Mouse (Mus musculus) cerebellum, adult 18-20 months (tissue): Measurements from ENCODE around the gene Gan.
A peak's percentile ranks its signal among the peaks of the same experiment; 100 is the strongest.

Experiments used
- DNase-seq, 2 experiments: peaks; one replicate each; pipeline ENCODE4 v3.0.0; 2021

Gan gene

DNA sequence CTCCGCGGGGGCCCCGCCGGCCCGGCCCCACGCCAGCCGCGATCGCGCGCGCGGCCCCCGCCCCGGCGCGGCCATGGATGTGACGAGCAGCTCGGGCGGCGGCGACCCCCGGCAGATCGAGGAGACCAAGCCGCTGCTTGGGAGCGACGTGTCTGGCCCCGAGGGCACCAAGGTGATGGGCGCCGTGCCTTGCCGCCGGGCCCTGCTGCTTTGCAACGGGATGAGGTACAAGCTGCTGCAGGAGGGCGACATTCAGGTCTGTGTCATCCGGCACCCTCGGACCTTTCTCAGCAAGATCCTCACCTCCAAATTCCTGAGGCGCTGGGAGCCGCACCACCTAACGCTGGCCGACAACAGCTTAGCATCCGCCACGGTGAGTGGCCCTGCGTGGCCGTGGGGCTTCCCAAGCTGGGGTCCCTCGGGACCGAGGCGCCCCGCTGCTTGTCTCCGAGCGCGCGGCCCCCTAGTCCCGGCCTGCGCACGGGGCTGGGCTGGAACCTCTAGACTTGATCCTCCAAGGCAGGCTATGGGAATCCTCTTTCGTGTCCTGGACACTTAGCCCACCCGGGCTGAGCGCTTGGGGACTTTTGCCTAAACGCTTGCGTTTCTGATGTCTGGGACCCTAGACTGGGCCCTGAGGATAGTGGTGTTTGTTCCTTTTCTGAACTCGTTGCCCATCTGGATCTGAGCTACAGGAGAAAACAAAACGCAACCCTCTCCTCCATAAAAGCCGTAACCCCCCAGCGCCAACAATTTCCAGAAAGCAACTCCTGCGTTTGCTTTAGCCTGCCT, 99.3 kb downstream of the Gan start, which contains the start of gene Cmip:
TSS of gene Cmip (plus strand) at position 36 of the 792 bp plus-strand sequence.
- DNase-seq: peak; percentile 41 to 61

GRCm38 (mm10) chr8:117257821-117258575, 100.1 kb downstream of the Gan start:
- peak in 1 of 2 experiments; percentile 20 for DNase-seq

GRCm38 (mm10) chr8:117258576-117259040, 100.7 kb downstream of the Gan start:
- no peak for DNase-seq

GRCm38 (mm10) chr8:117259431-117260001, 101.6 kb downstream of the Gan start:
- peak in 1 of 2 experiments; percentile 18 for DNase-seq

GRCm38 (mm10) chr8:117260234-117260929, 102.4 kb downstream of the Gan start:
- DNase-seq: no peak

- DNase-seq: peak in 1 of 2 experiments; percentile 12
Observed at GRCm38 (mm10) chr8:117260930-117261475, 103.1 kb downstream of the Gan start.

DNA sequence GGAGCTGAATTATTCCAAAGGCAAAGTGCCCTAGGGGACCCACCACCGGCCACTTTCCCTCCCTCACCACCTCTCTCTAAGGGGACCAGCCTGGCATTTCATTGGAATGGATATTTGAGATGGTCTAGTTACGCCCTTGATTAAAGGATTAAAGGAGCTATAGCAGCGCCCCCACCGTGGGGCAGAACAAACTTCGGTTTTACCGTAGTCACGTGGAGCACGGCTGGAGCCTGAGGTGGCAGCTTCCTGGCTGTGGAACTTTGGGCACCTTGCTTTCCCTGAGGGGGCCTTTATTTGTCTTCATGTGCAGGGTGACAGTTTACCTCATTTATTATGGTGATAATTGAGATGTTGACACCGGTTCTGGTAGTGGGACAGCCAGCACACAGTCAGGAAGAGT, 103.8 kb downstream of the Gan start:
- DNase-seq: no peak

DNA sequence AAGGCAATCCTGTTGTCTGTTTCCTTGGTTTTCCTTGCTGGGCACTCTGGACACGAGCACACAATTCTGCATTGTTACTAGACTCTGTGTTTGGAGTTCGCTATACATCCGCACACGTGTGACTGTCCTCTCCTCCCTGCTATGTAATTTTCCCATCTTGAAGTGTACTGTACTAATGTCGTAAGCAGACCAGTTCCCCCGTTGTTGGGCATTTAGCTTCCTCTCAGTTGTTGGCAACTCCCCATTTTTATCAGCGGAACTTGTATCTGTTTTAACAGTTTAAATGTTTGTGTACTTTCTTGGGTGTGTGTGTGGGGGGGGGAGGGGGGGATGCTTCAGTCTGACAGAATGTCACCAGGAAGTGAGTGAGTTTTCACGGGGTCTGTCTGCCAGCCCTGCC, 104.8 kb downstream of the Gan start:
- DNase-seq: no peak

GRCm38 (mm10) chr8:117263442-117263841, 105.5 kb downstream of the Gan start:
- no peak for DNase-seq

DNA sequence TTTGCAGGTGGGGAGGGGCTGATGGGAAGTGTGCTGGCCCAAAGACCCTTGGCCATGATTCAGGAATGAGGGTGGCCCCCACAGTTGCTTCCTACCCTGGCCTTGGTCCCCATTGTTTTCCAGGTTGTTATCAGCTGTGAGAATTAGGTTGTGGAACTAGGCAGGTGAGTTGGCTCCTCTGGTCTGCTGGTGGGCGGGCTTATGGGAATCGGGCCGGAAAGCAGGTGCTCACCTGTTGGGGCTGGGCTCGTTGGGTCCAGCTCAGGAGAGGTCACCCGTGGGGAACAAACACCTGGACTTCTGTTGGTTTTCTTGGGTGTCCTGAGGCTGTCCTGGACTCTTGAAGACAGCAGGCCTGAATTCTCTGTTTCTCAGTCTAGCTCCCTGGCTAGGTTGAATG, 107.1 kb downstream of the Gan start:
- no peak for DNase-seq
